In genomic region chr5:13117236-13117635, GRCm38 (mm10) we compare ENCODE assay signal across 27 mouse cellular contexts. TPM values are rescaled to one million over a fixed set of nuclear protein-coding genes. Genes with fewer than 3 reads are reported as not detected.
DNase-seq lines count a peak whose midpoint lies in the region; ATAC-seq lines count a peak whose summit lies in the region.
"Had no signal": no experiment of that assay in that cellular context is flagged by ENCODE, and none has a peak within 500 bp of the region (broad histone marks: within the 10 kb centered on the region; RNA-seq: fewer than 3 reads in every experiment).

No protein-coding gene starts in this region.

- H3K4me2 ChIP-seq in forebrain, embryonic 12.5 days: no peak overlapping the region
- no peak overlapping the region for H3K4me2 ChIP-seq in forebrain, embryonic 13.5 days
- no peak overlapping the region for H3K4me2 ChIP-seq in neural tube, embryonic 12.5 days (replicated peaks)
- H3K4me2 ChIP-seq in neural tube, embryonic 15.5 days: no peak overlapping the region
- H3K4me2 ChIP-seq: embryonic facial prominence, embryonic 12.5 days; embryonic facial prominence, embryonic 15.5 days; forebrain, embryonic 15.5 days; heart, embryonic 13.5 days; hindbrain, embryonic 13.5 days; intestine, embryonic 15.5 days had no signal

- no peaks in the 10 kb centered on the region for H3K36me3 ChIP-seq in forebrain, embryonic 12.5 days (replicated peaks)
- H3K36me3 ChIP-seq in forebrain, embryonic 13.5 days (ENCODE audit: poor library complexity, severe bottlenecking): no peaks in the 10 kb centered on the region
- H3K36me3 ChIP-seq in neural tube, embryonic 12.5 days: no peaks in the 10 kb centered on the region
- H3K36me3 ChIP-seq in neural tube, embryonic 15.5 days: no peaks in the 10 kb centered on the region
- H3K36me3 ChIP-seq: embryonic facial prominence, embryonic 12.5 days; embryonic facial prominence, embryonic 15.5 days; forebrain, embryonic 15.5 days; heart, embryonic 10.5 days; heart, embryonic 13.5 days; hindbrain, embryonic 13.5 days; intestine, embryonic 15.5 days had no signal

- no peaks in the 10 kb centered on the region for H3K27me3 ChIP-seq in forebrain, embryonic 12.5 days
- no peaks in the 10 kb centered on the region for H3K27me3 ChIP-seq in forebrain, embryonic 13.5 days
- no peaks in the 10 kb centered on the region for H3K27me3 ChIP-seq in neural tube, embryonic 12.5 days (replicated peaks)
- no peaks in the 10 kb centered on the region for H3K27me3 ChIP-seq in neural tube, embryonic 15.5 days (replicated peaks)
- H3K27me3 ChIP-seq: embryonic facial prominence, embryonic 12.5 days; embryonic facial prominence, embryonic 15.5 days; forebrain, embryonic 15.5 days; heart, embryonic 13.5 days; hindbrain, embryonic 13.5 days; intestine, embryonic 15.5 days; Patski had no signal

- ATAC-seq in forebrain, embryonic 12.5 days (ENCODE audit: low FRiP score): peak; percentile 70
- ATAC-seq in forebrain, embryonic 13.5 days: no peak
- ATAC-seq in neural tube, embryonic 12.5 days (ENCODE audit: low FRiP score, low read depth): peak; percentile 44; the same call in 1 of the 2 replicates
- no peak for ATAC-seq in neural tube, embryonic 15.5 days (ENCODE audit: low FRiP score)
- ATAC-seq: forebrain, embryonic 15.5 days; hindbrain, embryonic 16.5 days; intestine, embryonic 15.5 days; Patski had no signal

- peak; percentile 63 for DNase-seq in retina, postnatal 1 day
- DNase-seq in heart, postnatal 14 days: no peak
- DNase-seq: adrenal gland, postnatal 10 days; adrenal gland, postnatal 36 days; cerebellum, adult 11 months; cerebellum, adult 2 months; cerebellum, adult 9-11 months; cerebellum, postnatal 25 days; gastrocnemius, postnatal 10 days; gastrocnemius, postnatal 36 days; heart, adult 2 months had no signal

- H3K4me3 ChIP-seq in forebrain, embryonic 12.5 days (replicated peaks): no peak overlapping the region
- H3K4me3 ChIP-seq in forebrain, embryonic 13.5 days: no peak overlapping the region
- no peak overlapping the region for H3K4me3 ChIP-seq in neural tube, embryonic 12.5 days
- no peak overlapping the region for H3K4me3 ChIP-seq in neural tube, embryonic 15.5 days (replicated peaks)
- H3K4me3 ChIP-seq: embryonic facial prominence, embryonic 12.5 days; embryonic facial prominence, embryonic 15.5 days; forebrain, embryonic 15.5 days; heart, adult 2 months; heart, embryonic 10.5 days; heart, embryonic 13.5 days; hindbrain, embryonic 13.5 days; intestine, embryonic 15.5 days had no signal

- H3K9ac ChIP-seq in forebrain, embryonic 12.5 days: no peak overlapping the region
- H3K9ac ChIP-seq in forebrain, embryonic 13.5 days: no peak overlapping the region
- H3K9ac ChIP-seq in neural tube, embryonic 12.5 days: no peak overlapping the region
- no peak overlapping the region for H3K9ac ChIP-seq in neural tube, embryonic 15.5 days (replicated peaks)
- H3K9ac ChIP-seq: embryonic facial prominence, embryonic 12.5 days; embryonic facial prominence, embryonic 15.5 days; forebrain, embryonic 15.5 days; heart, embryonic 13.5 days; hindbrain, embryonic 13.5 days; intestine, embryonic 15.5 days had no signal

- H3K4me1 ChIP-seq in forebrain, embryonic 12.5 days: no peaks in the 10 kb centered on the region
- peaks cover 4% of the 10 kb centered on the region; the same call in 1 of the 2 replicates for H3K4me1 ChIP-seq in forebrain, embryonic 13.5 days
- H3K4me1 ChIP-seq in neural tube, embryonic 12.5 days: no peaks in the 10 kb centered on the region
- no peaks in the 10 kb centered on the region for H3K4me1 ChIP-seq in neural tube, embryonic 15.5 days
- H3K4me1 ChIP-seq: embryonic facial prominence, embryonic 12.5 days; embryonic facial prominence, embryonic 15.5 days; forebrain, embryonic 15.5 days; heart, embryonic 10.5 days; heart, embryonic 13.5 days; intestine, embryonic 15.5 days had no signal

- no peaks in the 10 kb centered on the region for H3K9me3 ChIP-seq in forebrain, embryonic 12.5 days
- no peaks in the 10 kb centered on the region for H3K9me3 ChIP-seq in forebrain, embryonic 13.5 days (replicated peaks)
- H3K9me3 ChIP-seq in neural tube, embryonic 12.5 days: no peaks in the 10 kb centered on the region
- no peaks in the 10 kb centered on the region for H3K9me3 ChIP-seq in neural tube, embryonic 15.5 days (replicated peaks)
- H3K9me3 ChIP-seq: embryonic facial prominence, embryonic 12.5 days; embryonic facial prominence, embryonic 15.5 days; forebrain, embryonic 15.5 days; heart, embryonic 10.5 days; heart, embryonic 13.5 days; hindbrain, embryonic 13.5 days; intestine, embryonic 15.5 days had no signal

- 37% methylated on average over 8 of the region's 8 CpGs for WGBS in forebrain, embryonic 12.5 days
- WGBS in forebrain, embryonic 13.5 days: 26% methylated on average over 8 of the region's 8 CpGs
- 36% methylated on average over 8 of the region's 8 CpGs for WGBS in neural tube, embryonic 12.5 days
- WGBS in neural tube, embryonic 15.5 days: 22% methylated on average over 8 of the region's 8 CpGs

- no peak overlapping the region for H3K27ac ChIP-seq in forebrain, embryonic 12.5 days
- no peak overlapping the region for H3K27ac ChIP-seq in forebrain, embryonic 13.5 days
- no peak overlapping the region for H3K27ac ChIP-seq in neural tube, embryonic 12.5 days
- H3K27ac ChIP-seq in neural tube, embryonic 15.5 days (replicated peaks): no peak overlapping the region
- H3K27ac ChIP-seq: embryonic facial prominence, embryonic 12.5 days; embryonic facial prominence, embryonic 15.5 days; forebrain, embryonic 15.5 days; heart, adult 2 months; heart, embryonic 10.5 days; heart, embryonic 13.5 days; hindbrain, embryonic 13.5 days; intestine, embryonic 15.5 days had no signal

- intact Hi-C loops in heart, postnatal 14 days (cut with DNase I): no loop called here

RNA-seq across cellular contexts. Expression of gene Sema3a, which starts 8.0 kb away (rescaled TPM):
- 19.5 and 20.4 TPM in 2 replicates for polyA plus RNA-seq in forebrain, embryonic 12.5 days (2016; fragmentation: Nextera tagmentation; extraction: Ambion mirVana)
- polyA plus RNA-seq in forebrain, embryonic 13.5 days (2015; fragmentation: Nextera tagmentation; extraction: Ambion mirVana): 13.2 and 14.1 TPM in 2 replicates
- 21.0 and 21.1 TPM in 2 replicates for polyA plus RNA-seq in neural tube, embryonic 12.5 days (2016; fragmentation: Nextera tagmentation; extraction: Ambion mirVana)
- polyA plus RNA-seq in neural tube, embryonic 15.5 days (2015; fragmentation: Nextera tagmentation; extraction: Ambion mirVana): 20.7 and 22.1 TPM in 2 replicates
- 1 to 10 TPM; 1.8 to 2.2 TPM for total RNA-seq in heart, postnatal 14 days (2021)
- total RNA-seq: common myeloid progenitor, adult 5-6 weeks; granulocyte monocyte progenitor cell, adult 5-6 weeks; hematopoietic stem cell, adult 5-6 weeks had no signal

Comparison
In these comparisons a context has a peak if more than half of its experiments do, and no peak if none do; other contexts are left out.
1. ATAC-seq: peak in forebrain, embryonic 12.5 days (single experiment) and neural tube, embryonic 12.5 days (single experiment); none in forebrain, embryonic 13.5 days (single experiment) and neural tube, embryonic 15.5 days (single experiment).